9 mouse cellular contexts compared by ENCODE assay signal in the genomic region with DNA sequence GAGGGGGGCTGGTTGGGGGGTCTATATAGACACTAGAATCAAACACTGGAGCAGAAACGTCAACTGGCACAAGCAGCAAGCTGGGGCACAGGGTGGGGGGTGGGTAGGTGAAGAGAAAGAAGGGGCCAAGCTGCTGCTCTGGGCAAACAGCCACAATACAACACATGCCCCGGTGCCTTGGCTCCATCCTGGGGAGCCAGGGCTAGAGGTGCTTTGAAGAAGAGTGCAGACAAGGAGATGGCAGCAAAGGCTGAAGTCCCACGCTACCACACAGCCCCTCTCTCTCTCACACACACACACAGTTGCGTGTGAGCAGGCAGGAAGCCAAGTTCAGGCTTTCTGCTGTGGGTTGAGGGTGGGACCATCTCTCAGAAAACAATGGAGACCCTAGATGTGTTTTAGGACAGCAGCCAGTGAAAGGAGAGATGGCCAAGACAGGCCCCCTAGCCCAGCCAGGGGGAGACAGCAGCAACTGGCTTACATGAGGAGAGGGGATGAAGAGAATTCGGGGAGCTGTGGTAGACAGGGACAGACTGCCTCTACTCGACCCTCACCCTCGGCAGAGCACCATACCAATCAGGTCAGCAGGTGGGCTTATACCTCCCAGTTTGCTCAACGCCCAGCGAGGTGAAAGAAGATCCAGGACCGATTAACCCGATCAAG. TPM values are rescaled to one million over a fixed set of nuclear protein-coding genes. Genes with fewer than 3 reads are reported as not detected.
DNase-seq lines count a peak whose midpoint lies in the region; ATAC-seq and TF ChIP-seq lines count a peak whose summit lies in the region.
"Had no signal": no experiment of that assay in that cellular context is flagged by ENCODE, and none has a peak within 500 bp of the region (broad histone marks: within the 10 kb centered on the region; RNA-seq: fewer than 3 reads in every experiment).

No protein-coding gene starts in this region.

- no peak overlapping the region for H3K4me3 ChIP-seq in hindbrain, embryonic 13.5 days
- no peak overlapping the region for H3K4me3 ChIP-seq in hindbrain, embryonic 10.5 days
- peak overlapping the region; percentile 68 for H3K4me3 ChIP-seq in testis, adult 2 months (ENCODE audit: control insufficient read depth, low read depth, low read length)
- H3K4me3 ChIP-seq: liver, embryonic 15.5 days had no signal

- WGBS in hindbrain, embryonic 13.5 days, result 71% methylated on average over 11 of the region's 11 CpGs
- 77% methylated on average over 11 of the region's 11 CpGs for WGBS in hindbrain, embryonic 10.5 days

- peak; percentile 70 for ATAC-seq in hindbrain, embryonic 13.5 days (ENCODE audit: low FRiP score)
- no peak for ATAC-seq in CD4-positive, CD25-positive, alpha-beta regulatory T cell, adult 4 months

- no peak; the same call in 1 of the 2 replicates for TF ChIP-seq POLR2A in testis, adult 2 months (IDR thresholded peaks at IDR 0.05; ENCODE audit: control insufficient read depth, low read depth, low read length)

- H3K9ac ChIP-seq in hindbrain, embryonic 13.5 days, result no peak overlapping the region
- H3K9ac ChIP-seq: liver, embryonic 15.5 days had no signal

- H3K4me2 ChIP-seq in hindbrain, embryonic 13.5 days, result no peak overlapping the region
- H3K4me2 ChIP-seq: liver, embryonic 15.5 days had no signal

- peak overlapping the region; percentile 78 for H3K27ac ChIP-seq in hindbrain, embryonic 13.5 days
- H3K27ac ChIP-seq in hindbrain, embryonic 10.5 days, result no peak overlapping the region
- H3K27ac ChIP-seq in testis, adult 2 months (ENCODE audit: control insufficient read depth, insufficient read depth, low read depth, low read length), result no peak overlapping the region
- H3K27ac ChIP-seq: liver, embryonic 15.5 days had no signal

- peaks cover 34% of the 10 kb centered on the region for H3K4me1 ChIP-seq in hindbrain, embryonic 13.5 days (replicated peaks)
- H3K4me1 ChIP-seq in hindbrain, embryonic 10.5 days (replicated peaks), result peaks cover 26% of the 10 kb centered on the region
- H3K4me1 ChIP-seq in testis, adult 2 months (ENCODE audit: control insufficient read depth, insufficient read depth, low read length), result peaks cover 3% of the 10 kb centered on the region

- DNase-seq in hindbrain, embryonic 10.5 days (ENCODE audit: low spot score), result no peak
- no peak for DNase-seq in testis, postnatal 10 days (ENCODE audit: low spot score)
- DNase-seq in heart, postnatal 4 days, result peak; percentile 27
- no peak for DNase-seq in B cell, adult 2 months

- peak; percentile 6; the same call in 1 of the 2 replicates for TF ChIP-seq CTCF in testis, adult 2 months (IDR thresholded peaks at IDR 0.05; ENCODE audit: control insufficient read depth, insufficient read depth, insufficient replicate concordance, low read depth, low read length)

- H3K9me3 ChIP-seq in hindbrain, embryonic 13.5 days, result no peaks in the 10 kb centered on the region
- no peaks in the 10 kb centered on the region for H3K9me3 ChIP-seq in hindbrain, embryonic 10.5 days
- H3K9me3 ChIP-seq: liver, embryonic 15.5 days had no signal

- no peaks in the 10 kb centered on the region for H3K27me3 ChIP-seq in hindbrain, embryonic 13.5 days
- no peaks in the 10 kb centered on the region for H3K27me3 ChIP-seq in hindbrain, embryonic 10.5 days (ENCODE audit: insufficient read depth, poor library complexity, severe bottlenecking)
- H3K27me3 ChIP-seq in testis, adult 2 months (ENCODE audit: control insufficient read depth, insufficient read depth, low read length), result no peaks in the 10 kb centered on the region
- H3K27me3 ChIP-seq: liver, embryonic 15.5 days had no signal

- H3K36me3 ChIP-seq in hindbrain, embryonic 13.5 days, result peaks cover 70% of the 10 kb centered on the region
- H3K36me3 ChIP-seq in hindbrain, embryonic 10.5 days, result peaks cover 80% of the 10 kb centered on the region
- H3K36me3 ChIP-seq in testis, adult 2 months (ENCODE audit: control insufficient read depth, insufficient read depth, low read length), result no peaks in the 10 kb centered on the region

RNA-seq across cellular contexts. Expression of a gene that starts 16.7 kb away (rescaled TPM):
- polyA plus RNA-seq in hindbrain, embryonic 13.5 days (2015; fragmentation: Nextera tagmentation; extraction: Ambion mirVana), result 8.3 and 9.3 TPM in 2 replicates
- polyA plus RNA-seq in hindbrain, embryonic 10.5 days (2016; fragmentation: Nextera tagmentation; extraction: Ambion mirVana), result 11.8 and 13.8 TPM in 2 replicates
- 6.5 and 6.9 TPM in 2 replicates for polyA plus RNA-seq in testis, adult 2 months (2012; rRNA removed)
- 10 to 100 TPM; 65.8 to 70.3 TPM for total RNA-seq in heart, postnatal 4 days (2021)
- 1 to 10 TPM; 1.1 to 2.3 TPM for polyA plus RNA-seq in CD4-positive, CD25-positive, alpha-beta regulatory T cell, adult 4 months (2017; shearing (Covaris generic))

RNA-seq across cellular contexts. Expression of a gene that starts 19.1 kb away (rescaled TPM):
- polyA plus RNA-seq in hindbrain, embryonic 13.5 days (2015; fragmentation: Nextera tagmentation; extraction: Ambion mirVana), result 50.8 and 57.4 TPM in 2 replicates
- polyA plus RNA-seq in hindbrain, embryonic 10.5 days (2016; fragmentation: Nextera tagmentation; extraction: Ambion mirVana), result 14.6 and 17.6 TPM in 2 replicates
- 42.1 and 46.6 TPM in 2 replicates for polyA plus RNA-seq in testis, adult 2 months (2012; rRNA removed)
- 10 to 100 TPM; 19.9 to 22.6 TPM for total RNA-seq in heart, postnatal 4 days (2021)
- polyA plus RNA-seq in CD4-positive, CD25-positive, alpha-beta regulatory T cell, adult 4 months (2017; shearing (Covaris generic)), result 10 to 100 TPM; 28.8 to 65.3 TPM

RNA-seq across cellular contexts. Expression of a gene that starts 27.3 kb away (rescaled TPM):
- 0.49 and 1.2 TPM in 2 replicates for polyA plus RNA-seq in hindbrain, embryonic 13.5 days (2015; fragmentation: Nextera tagmentation; extraction: Ambion mirVana)
- 0.20 TPM in 1 of 2 replicates, not detected in the other for polyA plus RNA-seq in hindbrain, embryonic 10.5 days (2016; fragmentation: Nextera tagmentation; extraction: Ambion mirVana)
- 25.5 and 27.3 TPM in 2 replicates for polyA plus RNA-seq in testis, adult 2 months (2012; rRNA removed)
- total RNA-seq in heart, postnatal 4 days (2021), result 10 to 100 TPM; 10.0 to 12.5 TPM
- under 1 TPM in 1 of 2 experiments, not detected in 1; 0.60 TPM for polyA plus RNA-seq in CD4-positive, CD25-positive, alpha-beta regulatory T cell, adult 4 months (2017; shearing (Covaris generic))
- polyA plus RNA-seq: embryonic facial prominence, embryonic 11.5 days had no signal

RNA-seq across cellular contexts. Expression of a gene that starts 33.4 kb away (rescaled TPM):
- polyA plus RNA-seq in hindbrain, embryonic 13.5 days (2015; fragmentation: Nextera tagmentation; extraction: Ambion mirVana), result 0.14 TPM in 1 of 2 replicates, not detected in the other
- polyA plus RNA-seq in hindbrain, embryonic 10.5 days (2016; fragmentation: Nextera tagmentation; extraction: Ambion mirVana), result 0.35 and 0.38 TPM in 2 replicates
- 0.12 and 0.14 TPM in 2 replicates for polyA plus RNA-seq in testis, adult 2 months (2012; rRNA removed)
- under 1 TPM; 0.11 to 0.17 TPM for total RNA-seq in heart, postnatal 4 days (2021)
- polyA plus RNA-seq in CD4-positive, CD25-positive, alpha-beta regulatory T cell, adult 4 months (2017; shearing (Covaris generic)), result 1 to 10 TPM in 1 of 2 experiments, under 1 TPM in 1; 0.69 to 1.0 TPM
- polyA plus RNA-seq: embryonic facial prominence, embryonic 11.5 days had no signal

RNA-seq across cellular contexts. Expression of a gene that starts 43.3 kb away (rescaled TPM):
- polyA plus RNA-seq in hindbrain, embryonic 13.5 days (2015; fragmentation: Nextera tagmentation; extraction: Ambion mirVana), result 82.3 and 82.9 TPM in 2 replicates
- 80.4 and 122 TPM in 2 replicates for polyA plus RNA-seq in hindbrain, embryonic 10.5 days (2016; fragmentation: Nextera tagmentation; extraction: Ambion mirVana)
- polyA plus RNA-seq in testis, adult 2 months (2012; rRNA removed), result 75.6 and 75.9 TPM in 2 replicates
- 100 to 1,000 TPM; 142 to 145 TPM for total RNA-seq in heart, postnatal 4 days (2021)
- polyA plus RNA-seq in CD4-positive, CD25-positive, alpha-beta regulatory T cell, adult 4 months (2017; shearing (Covaris generic)), result 100 to 1,000 TPM; 123 to 189 TPM

Comparison
In these comparisons a context has a peak if more than half of its experiments do, and no peak if none do; other contexts are left out.
1. RNA of a gene that starts 27.3 kb away (polyA plus RNA-seq): 25.5 to 27.3 TPM in testis, adult 2 months; 0.60 TPM in CD4-positive, CD25-positive, alpha-beta regulatory T cell, adult 4 months, 0.49 to 1.2 TPM in hindbrain, embryonic 13.5 days and 0.20 TPM in hindbrain, embryonic 10.5 days; every median in the first group is over 10 times any median in the second.